Mouse (Mus musculus) left cerebral cortex, adult 11 months (tissue): Measurements from ENCODE around the gene Sh2b1.

ENCODE experiments used
- DNase-seq: peaks from one replicate; pipeline ENCODE4 v3.0.0; 2022; ENCODE audit warnings: low spot score

Sh2b1 gene

DNA sequence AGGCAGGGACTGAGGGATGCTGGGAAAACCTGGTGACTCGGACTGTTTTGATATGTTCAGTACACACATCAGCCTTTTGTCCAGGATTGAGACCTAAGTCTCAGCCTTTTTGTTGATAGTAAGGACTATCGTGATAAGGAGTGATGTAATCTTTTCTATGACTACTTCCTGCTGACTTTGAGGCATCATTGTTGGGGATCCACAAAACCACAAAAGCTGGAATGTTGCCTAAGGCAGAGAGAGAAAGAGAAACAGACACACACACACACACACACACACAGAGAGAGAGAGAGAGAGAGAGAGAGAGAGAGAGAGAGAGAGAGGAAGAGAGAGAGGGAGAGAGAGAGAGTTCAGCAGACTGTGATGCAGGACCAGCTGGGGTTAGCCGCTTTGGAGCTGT, 56.7 kb downstream of the Sh2b1 start:
- no peak for DNase-seq

DNA sequence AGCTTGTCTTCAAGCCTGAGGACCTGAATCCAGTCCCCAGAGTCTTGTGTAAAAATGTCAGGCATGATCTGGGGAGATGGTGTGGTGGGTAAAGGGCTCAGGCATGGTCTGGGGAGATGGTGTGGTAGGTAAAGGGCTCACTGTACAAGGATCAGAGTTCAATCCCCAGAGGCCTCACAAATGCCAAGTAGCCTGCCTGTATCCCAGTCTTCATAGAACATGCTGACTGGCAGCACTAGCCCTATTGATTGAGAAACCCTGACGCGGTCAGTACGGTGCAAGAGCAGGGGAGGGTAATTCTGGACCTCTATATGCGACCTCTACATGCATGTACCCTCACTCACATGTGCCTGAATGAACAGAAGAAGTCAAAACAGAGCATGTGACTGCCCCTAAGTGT, 57.6 kb downstream of the Sh2b1 start:
- no peak for DNase-seq

DNA sequence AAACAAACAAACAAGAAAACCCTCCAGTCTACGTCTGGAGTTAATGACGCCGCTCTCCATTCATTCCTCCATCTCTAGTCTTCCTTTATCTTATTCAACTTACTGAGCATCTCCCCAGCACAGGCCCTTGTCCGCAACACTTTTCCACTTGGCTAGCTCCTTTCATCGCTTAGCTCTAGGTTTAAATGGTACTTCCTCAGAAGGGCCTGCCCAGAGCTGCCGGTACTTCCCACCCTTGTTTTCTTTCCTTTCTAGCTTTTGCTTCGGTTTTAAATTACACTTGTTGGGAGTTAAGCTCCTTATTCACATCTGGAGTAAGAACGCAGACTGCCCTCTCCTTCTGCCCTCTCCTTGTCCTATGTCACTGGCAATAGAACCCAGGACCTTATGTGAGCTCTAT, 58.2 kb downstream of the Sh2b1 start:
- DNase-seq: no peak
